Mouse (Mus musculus) heart, adult 2 months (tissue): Measurements from ENCODE around the gene Sh3bp4.

ENCODE experiments used
- CTCF ChIP-seq: fragments of 200-600 bp; IDR thresholded peaks from 2 replicates; pipeline ENCODE4 v1.8.1; 2022; ENCODE audit warnings: antibody characterized with exemption, mild to moderate bottlenecking, moderate library complexity
- EP300 ChIP-seq: fragments of 200-500 bp; IDR thresholded peaks from 2 replicates; pipeline ENCODE4 v1.6.1; 2011; ENCODE audit warnings: low read depth, low read length, control low read depth; ENCODE audit not compliant: insufficient read depth
- POLR2A ChIP-seq: fragments of 200-500 bp; IDR thresholded peaks from 2 replicates; pipeline ENCODE4 v1.6.1; 2011; ENCODE audit warnings: mild to moderate bottlenecking, low read depth, low read length, control low read depth; ENCODE audit not compliant: insufficient read depth

GRCm38 (mm10) chr1:89118076-89118475 lies 47.9 kb downstream of the Sh3bp4 start:
- no peak for TF ChIP-seq POLR2A
- no peak for TF ChIP-seq CTCF
- TF ChIP-seq EP300 = no peak
